Mouse (Mus musculus) heart, postnatal 0 days (tissue): ENCODE data around the gene Tmem131l.

ENCODE experiments used
- CTCF ChIP-seq: IDR thresholded peaks from 2 replicates; pipeline ENCODE4 v1.5.1; 2016; ENCODE audit warnings: antibody characterized with exemption, control low read depth, low read depth
- EP300 ChIP-seq: IDR thresholded peaks from 2 replicates; pipeline ENCODE4 v1.6.1; 2016; ENCODE audit warnings: antibody characterized with exemption, low read depth

DNA sequence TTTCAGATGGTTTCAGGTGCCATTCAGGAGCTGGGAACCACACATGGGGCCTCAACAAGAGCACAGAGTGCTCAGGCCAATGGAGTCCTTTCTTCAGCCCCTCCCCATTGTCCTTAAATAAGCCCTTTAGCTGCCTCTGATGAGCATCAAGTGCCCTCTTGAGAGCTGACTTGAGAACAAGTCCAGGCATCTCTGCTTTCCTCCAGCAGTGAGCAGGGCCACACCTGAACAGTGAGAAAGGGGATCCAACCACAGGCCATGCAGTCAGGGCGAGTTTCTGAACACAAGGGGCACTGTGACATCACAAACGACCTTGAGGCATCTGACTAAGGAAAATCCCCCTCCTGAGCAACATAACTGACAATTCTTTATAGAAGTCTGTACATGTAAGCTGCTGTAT lies 31.7 kb upstream of the Tmem131l start:
- TF ChIP-seq EP300, result no peak
- no peak for TF ChIP-seq CTCF
